Mouse (Mus musculus) neural tube, embryonic 14.5 days (tissue): Measurements from ENCODE around the gene Ccnb1. TPM values are rescaled to one million over a fixed set of nuclear protein-coding genes. Genes with fewer than 3 reads are reported as not detected.
A peak's percentile ranks its signal among the peaks of the same experiment; 100 is the strongest.

Experiments used
- ATAC-seq: fragments of 200-750 bp; cut with Nextera tagmentation; 2 replicates; pipeline ENCODE4 v1.8.0; 2017; ENCODE audit warnings: low read depth, mild to moderate bottlenecking, moderate TSS enrichment, moderate library complexity
- H3K27ac ChIP-seq: fragments of 300-500 bp; sonication (generic); 2 replicates; pipeline ENCODE4 v1.5.1; 2014; ENCODE audit warnings: low read depth, mild to moderate bottlenecking, control low read depth, low read length, moderate library complexity, mixed read lengths
- H3K27me3 ChIP-seq: fragments of 300-500 bp; sonication (generic); 2 replicates; pipeline ENCODE4 v1.6.1; 2014; ENCODE audit warnings: low read length; ENCODE audit not compliant: control insufficient read depth, insufficient read depth
- H3K36me3 ChIP-seq: fragments of 300-500 bp; sonication (generic); 2 replicates; pipeline ENCODE4 v1.6.1; 2014; ENCODE audit warnings: low read length, mixed read lengths; ENCODE audit not compliant: control insufficient read depth, insufficient read depth
- H3K4me1 ChIP-seq: fragments of 300-500 bp; sonication (generic); 2 replicates; pipeline ENCODE4 v1.6.1; 2014; ENCODE audit warnings: low read length; ENCODE audit not compliant: control insufficient read depth, insufficient read depth
- H3K4me2 ChIP-seq: fragments of 300-500 bp; sonication (generic); 2 replicates; pipeline ENCODE4 v1.6.1; 2014; ENCODE audit warnings: mild to moderate bottlenecking, low read depth, low read length, control low read depth
- H3K4me3 ChIP-seq: fragments of 300-500 bp; sonication (generic); 2 replicates; pipeline ENCODE4 v1.5.1; 2014; ENCODE audit warnings: low read depth, low read length, control low read depth, mixed read lengths
- H3K9ac ChIP-seq: fragments of 300-500 bp; sonication (generic); replicated peaks from 2 replicates; pipeline ENCODE4 v1.6.1; 2014; ENCODE audit warnings: low read depth, mild to moderate bottlenecking, control low read depth, low read length, mixed read lengths
- H3K9me3 ChIP-seq: fragments of 300-500 bp; sonication (generic); 2 replicates; pipeline ENCODE4 v1.6.1; 2016; ENCODE audit warnings: low read length; ENCODE audit not compliant: control insufficient read depth
- WGBS: fragments of 180-500 bp; shearing (Covaris S2); extraction: QIAGEN DNeasy Blood & Tissue Kit; methylation state at CpG from one replicate; pipeline ENCODE4 v1.1.7; 2014; 5-methylcytosine and 5-hydroxymethylcytosine counted together
- polyA plus RNA-seq: library from polyadenylated mRNA; unstranded; fragments of >200 nt; fragmentation: Nextera tagmentation; extraction: Ambion mirVana; gene quantifications from 2 replicates; pipeline ENCODE4 v1.2.1, GENCODE M21; 2014

Gene Ccnb1
- polyA plus RNA-seq = 18.4 and 25.9 TPM in 2 replicates

GRCm38 (mm10) chr13:100786414-100786867, at the start of gene Ccnb1:
Gene Ccnb1, minus strand, starts transcription at chr13:100786570.
- peak within 1 kb of the TSS; percentile 96 for H3K4me2 ChIP-seq
- H3K27ac ChIP-seq = no peak within 1 kb of the TSS
- peak within 1 kb of the TSS; percentile 45 for H3K4me3 ChIP-seq
- H3K9ac ChIP-seq = 0 out of 2 replicates have a peak within 1 kb of the TSS, but pooled peaks have one; percentile 29
- H3K36me3 ChIP-seq = no peaks in the 10 kb centered on the region
- H3K27me3 ChIP-seq = no peaks in the 10 kb centered on the region
- no peaks in the 10 kb centered on the region; the same call in 1 of the 2 replicates for H3K4me1 ChIP-seq
- under 1% methylated on average over 35 of the region's 35 CpGs for WGBS
- ATAC-seq = peak; percentile 100
- H3K9me3 ChIP-seq = no peaks in the 10 kb centered on the region

- H3K27me3 ChIP-seq = no peaks in the 10 kb centered on the region
- no peak for ATAC-seq
Measured at GRCm38 (mm10) chr13:100834777-100835176, 48.4 kb upstream of the Ccnb1 start.

GRCm38 (mm10) chr13:100833640-100834002, 47.3 kb upstream of the Ccnb1 start:
- no peak for ATAC-seq
- Histone ChIP-seq H3K4me1 (peaks cover 13% of the 10 kb centered on the region), H3K27me3 (no peaks in the 10 kb centered on the region), H3K27ac (no peak overlapping the region), H3K36me3 (no peaks in the 10 kb centered on the region), H3K9ac (no peak overlapping the region), H3K4me2 (0 out of 2 replicates have a peak overlapping the region, but pooled peaks have one; percentile 26), H3K4me3 (peak overlapping the region; percentile 94), H3K9me3 (no peaks in the 10 kb centered on the region)
- 56% methylated on average over 6 of the region's 6 CpGs for WGBS

More at GRCm38 (mm10) chr13:100834777-100835176, 48.4 kb upstream of the Ccnb1 start:
- H3K27ac ChIP-seq = no peak overlapping the region
- H3K9ac ChIP-seq = no peak overlapping the region
- peaks cover 13% of the 10 kb centered on the region for H3K4me1 ChIP-seq
- H3K4me2 ChIP-seq = no peak overlapping the region
- no peaks in the 10 kb centered on the region for H3K9me3 ChIP-seq
- no peaks in the 10 kb centered on the region for H3K36me3 ChIP-seq
- H3K4me3 ChIP-seq = no peak overlapping the region

- ATAC-seq = peak; percentile 96
- H3K36me3 ChIP-seq = no peaks in the 10 kb centered on the region
- peak within 1 kb of the TSS; percentile 93 for H3K4me2 ChIP-seq
- peak within 1 kb of the TSS; percentile 94 for H3K9ac ChIP-seq
- H3K4me1 ChIP-seq = peaks cover 13% of the 10 kb centered on the region
- H3K9me3 ChIP-seq = no peaks in the 10 kb centered on the region
- H3K27ac ChIP-seq = peak within 1 kb of the TSS; percentile 92
- H3K27me3 ChIP-seq = no peaks in the 10 kb centered on the region
- H3K4me3 ChIP-seq = peak within 1 kb of the TSS; percentile 94
- WGBS = under 1% methylated on average over 87 of the region's 94 CpGs
Measured at GRCm38 (mm10) chr13:100832741-100833639, 46.6 kb upstream of the Ccnb1 start, which contains the start of gene Slc30a5. Gene Slc30a5, minus strand, starts transcription at chr13:100833427.

GRCm38 (mm10) chr13:100832188-100832587, 45.8 kb upstream of the Ccnb1 start:
- Histone ChIP-seq H3K27me3 (no peaks in the 10 kb centered on the region), H3K36me3 (no peaks in the 10 kb centered on the region), H3K27ac (peak overlapping the region; percentile 92; the same call in 1 of the 2 replicates), H3K9me3 (no peaks in the 10 kb centered on the region), H3K4me3 (peak overlapping the region; percentile 94), H3K9ac (peak overlapping the region; percentile 94), H3K4me2 (peak overlapping the region; percentile 93), H3K4me1 (peaks cover 13% of the 10 kb centered on the region)
- ATAC-seq = no peak
- 2% methylated on average over 8 of the region's 8 CpGs for WGBS

- Histone ChIP-seq H3K36me3 (peaks cover 1% of the 10 kb centered on the region), H3K4me1 (peaks cover 13% of the 10 kb centered on the region), H3K27ac (no peak overlapping the region), H3K27me3 (no peaks in the 10 kb centered on the region), H3K4me3 (no peak overlapping the region), H3K4me2 (0 out of 2 replicates have a peak overlapping the region, but pooled peaks have one; percentile 93), H3K9ac (no peak overlapping the region), H3K9me3 (no peaks in the 10 kb centered on the region)
- no peak for ATAC-seq
- 93% methylated on average over 6 of the region's 6 CpGs for WGBS
Measured at GRCm38 (mm10) chr13:100831123-100831522, 44.8 kb upstream of the Ccnb1 start.

GRCm38 (mm10) chr13:100825627-100826410, 39.4 kb upstream of the Ccnb1 start:
- no peak for ATAC-seq
- WGBS = 93% methylated on average over 9 of the region's 9 CpGs
- H3K36me3 ChIP-seq = peaks cover 16% of the 10 kb centered on the region

GRCm38 (mm10) chr13:100824916-100825315, 38.5 kb upstream of the Ccnb1 start:
- H3K27me3 ChIP-seq = no peaks in the 10 kb centered on the region
- no peak for ATAC-seq
- H3K9me3 ChIP-seq = no peaks in the 10 kb centered on the region
- H3K4me2 ChIP-seq = no peak overlapping the region
- 95% methylated on average over 3 of the region's 3 CpGs for WGBS
- H3K36me3 ChIP-seq = peaks cover 21% of the 10 kb centered on the region
- H3K4me3 ChIP-seq = no peak overlapping the region
- no peaks in the 10 kb centered on the region for H3K4me1 ChIP-seq
- H3K9ac ChIP-seq = no peak overlapping the region
- H3K27ac ChIP-seq = no peak overlapping the region

More at GRCm38 (mm10) chr13:100825627-100826410, 39.4 kb upstream of the Ccnb1 start:
- no peak overlapping the region for H3K9ac ChIP-seq
- no peaks in the 10 kb centered on the region for H3K4me1 ChIP-seq
- no peak overlapping the region for H3K27ac ChIP-seq
- no peaks in the 10 kb centered on the region for H3K9me3 ChIP-seq
- no peak overlapping the region for H3K4me2 ChIP-seq
- no peak overlapping the region for H3K4me3 ChIP-seq
- H3K27me3 ChIP-seq = no peaks in the 10 kb centered on the region
